Mouse (Mus musculus) heart, embryonic 12.5 days (tissue): ENCODE measurements at regions not wholly inside any gene's neighbourhood (a gene's known extent, or its start where the extent isn't known, plus 50 kb on each side); places are given as distances from the start of the nearest gene placed in this dataset.

ENCODE experiments used
- ATAC-seq: fragments of 200-750 bp; cut with Nextera tagmentation; 2 replicates; pipeline ENCODE4 v1.8.0; 2017; ENCODE audit warnings: moderate TSS enrichment, moderate library complexity; ENCODE audit not compliant: insufficient number of reproducible peaks, low FRiP score
- H3K27ac ChIP-seq: fragments of 300-500 bp; sonication (generic); 2 replicates; pipeline ENCODE4 v1.5.1; 2016; ENCODE audit warnings: mild to moderate bottlenecking, moderate library complexity; ENCODE audit not compliant: poor library complexity, severe bottlenecking
- H3K27me3 ChIP-seq: fragments of 300-500 bp; sonication (generic); replicated peaks from 2 replicates; pipeline ENCODE4 v1.6.1; 2016; ENCODE audit warnings: mild to moderate bottlenecking, moderate library complexity
- H3K36me3 ChIP-seq: fragments of 300-500 bp; sonication (generic); 2 replicates; pipeline ENCODE4 v1.6.1; 2016; ENCODE audit warnings: mild to moderate bottlenecking, moderate library complexity
- H3K4me1 ChIP-seq: fragments of 300-500 bp; sonication (generic); replicated peaks from 2 replicates; pipeline ENCODE4 v1.6.1; 2016; ENCODE audit warnings: mild to moderate bottlenecking
- H3K4me2 ChIP-seq: fragments of 300-500 bp; sonication (generic); 2 replicates; pipeline ENCODE4 v1.6.1; 2016; ENCODE audit warnings: mild to moderate bottlenecking, moderate library complexity
- H3K4me3 ChIP-seq: fragments of 300-500 bp; sonication (generic); 2 replicates; pipeline ENCODE4 v1.5.1; 2016; ENCODE audit warnings: mild to moderate bottlenecking
- H3K9ac ChIP-seq: fragments of 300-500 bp; sonication (generic); 2 replicates; pipeline ENCODE4 v1.6.1; 2016; ENCODE audit warnings: mild to moderate bottlenecking, moderate library complexity
- H3K9me3 ChIP-seq: fragments of 300-500 bp; sonication (generic); replicated peaks from 2 replicates; pipeline ENCODE4 v1.6.1; 2016; ENCODE audit warnings: mild to moderate bottlenecking, moderate library complexity
- whole genome bisulfite sequencing: fragments of 180-500 bp; shearing (Covaris S2); methylation state at CpG from one replicate; pipeline ENCODE4 v1.1.7; 2016; 5-methylcytosine and 5-hydroxymethylcytosine counted together

- ATAC-seq: no peak
- Histone ChIP-seq H3K4me2 (no peak overlapping the region), H3K9me3 (no peaks in the 10 kb centered on the region), H3K27ac (no peak overlapping the region), H3K4me3 (no peak overlapping the region), H3K27me3 (no peaks in the 10 kb centered on the region), H3K9ac (no peak overlapping the region), H3K4me1 (0 out of 2 replicates have a peak, but pooled peaks cover 3% of the 10 kb centered on the region), H3K36me3 (no peaks in the 10 kb centered on the region)
- WGBS: 63% methylated on average over 2 of the region's 2 CpGs
Measured at GRCm38 (mm10) chr15:60762071-60762470, 91.5 kb downstream of the Fam84b start.

DNA sequence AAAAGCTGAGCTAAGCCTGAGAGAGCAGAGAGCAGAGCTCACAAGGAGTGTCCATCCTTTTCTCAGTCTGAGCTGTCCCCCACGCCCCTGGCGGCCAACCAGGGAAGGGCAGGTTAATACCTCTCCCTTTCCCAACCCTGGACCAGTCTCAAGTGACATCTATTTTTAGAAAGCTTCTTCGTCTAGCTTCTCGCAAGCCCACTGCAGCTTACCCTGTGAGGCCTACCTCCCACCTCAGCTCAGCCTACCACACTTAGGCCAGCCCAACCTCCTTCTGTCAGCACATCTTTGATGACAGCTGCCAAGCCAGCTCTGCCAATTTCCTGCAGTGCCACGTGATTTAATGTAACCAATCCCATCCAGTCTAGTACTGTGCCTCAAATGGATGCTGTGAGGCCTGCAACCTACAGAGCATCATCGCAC is 93.6 kb downstream of the Fam84b start:
- no peak overlapping the region for H3K4me2 ChIP-seq
- H3K27ac ChIP-seq: no peak overlapping the region
- no peak overlapping the region for H3K4me3 ChIP-seq
- H3K9me3 ChIP-seq: no peaks in the 10 kb centered on the region
- no peaks in the 10 kb centered on the region for H3K27me3 ChIP-seq
- H3K36me3 ChIP-seq: no peaks in the 10 kb centered on the region
- H3K9ac ChIP-seq: no peak overlapping the region
- 17% methylated on average over 6 of the region's 6 CpGs for WGBS
- peak; percentile 81 for ATAC-seq
- H3K4me1 ChIP-seq: 0 out of 2 replicates have a peak, but pooled peaks cover 3% of the 10 kb centered on the region

- 84% methylated on average over 5 of the region's 5 CpGs for WGBS
- Histone ChIP-seq H3K4me2 (no peak overlapping the region), H3K27me3 (no peaks in the 10 kb centered on the region), H3K36me3 (no peaks in the 10 kb centered on the region), H3K9me3 (no peaks in the 10 kb centered on the region), H3K27ac (no peak overlapping the region), H3K9ac (no peak overlapping the region), H3K4me1 (no peaks in the 10 kb centered on the region), H3K4me3 (no peak overlapping the region)
- ATAC-seq: no peak
Measured at GRCm38 (mm10) chr15:60754246-60754645, 99.3 kb downstream of the Fam84b start.

DNA sequence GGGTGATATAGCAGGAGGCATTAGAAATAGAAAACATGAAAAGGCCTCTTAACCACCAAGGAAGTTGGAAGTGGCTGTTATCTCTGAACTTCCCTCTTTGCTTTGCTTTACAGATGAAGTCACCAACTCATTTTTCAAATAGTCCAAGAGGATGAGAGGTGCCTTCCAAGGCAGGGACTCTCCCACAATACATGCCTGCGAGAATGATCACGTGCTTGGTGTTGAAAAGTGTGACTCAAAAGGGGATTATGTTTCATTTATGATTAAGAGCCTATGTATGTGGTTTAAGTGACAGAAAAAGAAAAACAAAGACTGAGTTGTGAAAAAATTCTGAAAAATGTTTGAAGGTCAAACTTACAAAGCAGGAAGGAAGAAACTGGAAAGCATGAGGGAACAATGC is 114.0 kb downstream of the Fam84b start:
- Histone ChIP-seq H3K27ac (no peak overlapping the region), H3K9me3 (no peaks in the 10 kb centered on the region), H3K27me3 (no peaks in the 10 kb centered on the region), H3K36me3 (no peaks in the 10 kb centered on the region), H3K4me1 (no peaks in the 10 kb centered on the region), H3K9ac (no peak overlapping the region), H3K4me3 (no peak overlapping the region), H3K4me2 (no peak overlapping the region)
- ATAC-seq: no peak
- WGBS: 31% methylated on average over 2 of the region's 2 CpGs

DNA sequence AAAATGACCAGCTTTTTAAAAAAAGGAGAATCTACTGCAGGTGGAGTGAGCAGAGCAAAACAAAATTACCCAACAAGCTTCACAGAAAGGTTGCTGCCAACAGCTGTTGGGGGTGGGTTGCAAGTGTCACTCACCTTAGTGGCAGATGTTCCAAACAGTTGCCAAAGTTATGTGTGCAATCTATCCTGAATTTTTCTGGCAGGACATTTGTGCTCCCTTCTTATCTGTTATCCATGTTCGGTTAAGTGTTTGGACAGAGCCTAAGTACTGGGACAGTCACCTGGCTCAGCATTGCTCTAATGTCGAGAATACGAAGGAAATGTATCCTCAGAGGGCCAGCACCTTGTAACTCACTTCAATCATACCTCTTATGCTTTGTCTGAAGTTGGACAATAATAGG is 115.3 kb downstream of the Fam84b start:
- no peaks in the 10 kb centered on the region for H3K36me3 ChIP-seq
- H3K9ac ChIP-seq: no peak overlapping the region
- no peak overlapping the region for H3K4me2 ChIP-seq
- no peak for ATAC-seq
- no peaks in the 10 kb centered on the region for H3K4me1 ChIP-seq
- WGBS: 48% methylated on average over 3 of the region's 3 CpGs
- no peaks in the 10 kb centered on the region for H3K9me3 ChIP-seq
- H3K27ac ChIP-seq: no peak overlapping the region
- no peaks in the 10 kb centered on the region for H3K27me3 ChIP-seq
- no peak overlapping the region for H3K4me3 ChIP-seq

- Histone ChIP-seq H3K36me3 (no peaks in the 10 kb centered on the region), H3K4me3 (no peak overlapping the region), H3K27me3 (no peaks in the 10 kb centered on the region), H3K27ac (no peak overlapping the region), H3K9me3 (no peaks in the 10 kb centered on the region), H3K4me1 (no peaks in the 10 kb centered on the region), H3K4me2 (no peak overlapping the region), H3K9ac (no peak overlapping the region)
- ATAC-seq: no peak
Measured at GRCm38 (mm10) chr15:60732416-60732815, 121.2 kb downstream of the Fam84b start.

DNA sequence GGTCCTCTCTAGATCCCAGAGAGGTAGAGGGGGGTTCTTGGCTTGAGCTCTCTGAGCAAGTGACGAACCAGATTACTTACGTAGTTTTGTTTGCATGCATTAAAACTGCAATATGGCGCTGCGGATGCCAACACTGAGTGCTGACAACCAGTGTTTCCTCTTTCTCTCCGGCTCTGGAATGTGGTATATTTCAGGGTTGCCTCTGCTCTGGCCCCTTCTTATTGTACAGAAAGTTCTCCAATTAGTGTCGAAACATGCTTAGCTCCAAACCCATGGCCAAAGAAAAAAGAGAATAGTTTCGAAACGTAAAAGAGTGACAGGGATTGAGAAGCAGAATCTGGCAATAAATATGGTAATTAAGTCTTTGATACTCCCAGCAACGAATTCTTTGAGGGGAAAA is 124.8 kb downstream of the Fam84b start:
- H3K36me3 ChIP-seq: no peaks in the 10 kb centered on the region
- H3K27ac ChIP-seq: no peak overlapping the region
- ATAC-seq: no peak
- no peaks in the 10 kb centered on the region for H3K9me3 ChIP-seq
- 75% methylated on average over 9 of the region's 9 CpGs for WGBS
- no peaks in the 10 kb centered on the region for H3K27me3 ChIP-seq
- H3K4me1 ChIP-seq: no peaks in the 10 kb centered on the region
- H3K4me3 ChIP-seq: no peak overlapping the region
- H3K4me2 ChIP-seq: no peak overlapping the region
- no peak overlapping the region for H3K9ac ChIP-seq

- no peaks in the 10 kb centered on the region for H3K27me3 ChIP-seq
- 74% methylated on average over 4 of the region's 4 CpGs for WGBS
- H3K4me1 ChIP-seq: no peaks in the 10 kb centered on the region
- H3K36me3 ChIP-seq: no peaks in the 10 kb centered on the region
- no peak overlapping the region for H3K4me3 ChIP-seq
- no peaks in the 10 kb centered on the region for H3K9me3 ChIP-seq
- no peak overlapping the region for H3K27ac ChIP-seq
- H3K4me2 ChIP-seq: no peak overlapping the region
- no peak for ATAC-seq
- H3K9ac ChIP-seq: no peak overlapping the region
Measured at GRCm38 (mm10) chr15:60728337-60728736, 125.2 kb downstream of the Fam84b start.

DNA sequence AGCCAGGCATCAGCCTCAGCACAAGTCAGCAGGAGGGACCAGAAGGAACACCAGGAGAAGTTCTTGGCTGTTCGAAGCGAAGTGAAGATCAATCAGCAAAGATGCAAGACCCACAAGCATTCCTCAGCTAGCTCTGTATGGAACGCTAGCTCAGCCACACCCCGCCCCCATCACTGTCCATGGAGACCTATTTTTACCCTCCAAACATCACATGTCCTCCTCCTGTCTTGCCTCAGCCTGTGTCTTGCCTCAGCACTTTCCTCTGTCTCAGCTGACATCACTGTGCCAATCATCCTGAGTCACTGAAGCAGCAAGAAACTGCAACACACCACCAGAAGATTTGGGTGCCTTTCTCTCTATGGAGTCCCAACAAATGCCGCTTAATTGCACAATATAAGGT is 134.2 kb downstream of the Fam84b start:
- H3K4me2 ChIP-seq: peak overlapping the region; percentile 17; the same call in 1 of the 2 replicates
- H3K9ac ChIP-seq: no peak overlapping the region
- no peak overlapping the region for H3K27ac ChIP-seq
- H3K4me3 ChIP-seq: no peak overlapping the region
- 48% methylated on average over 5 of the region's 5 CpGs for WGBS
- no peaks in the 10 kb centered on the region for H3K36me3 ChIP-seq
- H3K27me3 ChIP-seq: no peaks in the 10 kb centered on the region
- peaks cover 8% of the 10 kb centered on the region; the same call in 1 of the 2 replicates for H3K4me1 ChIP-seq
- no peaks in the 10 kb centered on the region for H3K9me3 ChIP-seq
- no peak for ATAC-seq

- no peak overlapping the region for H3K4me3 ChIP-seq
- no peak overlapping the region for H3K4me2 ChIP-seq
- no peaks in the 10 kb centered on the region for H3K27me3 ChIP-seq
- no peaks in the 10 kb centered on the region for H3K36me3 ChIP-seq
- no peak for ATAC-seq
- no peak overlapping the region for H3K27ac ChIP-seq
- no peak overlapping the region for H3K9ac ChIP-seq
- H3K9me3 ChIP-seq: no peaks in the 10 kb centered on the region
- peaks cover 2% of the 10 kb centered on the region; the same call in 1 of the 2 replicates for H3K4me1 ChIP-seq
Measured at GRCm38 (mm10) chr15:60708678-60709077, 144.9 kb downstream of the Fam84b start.

DNA sequence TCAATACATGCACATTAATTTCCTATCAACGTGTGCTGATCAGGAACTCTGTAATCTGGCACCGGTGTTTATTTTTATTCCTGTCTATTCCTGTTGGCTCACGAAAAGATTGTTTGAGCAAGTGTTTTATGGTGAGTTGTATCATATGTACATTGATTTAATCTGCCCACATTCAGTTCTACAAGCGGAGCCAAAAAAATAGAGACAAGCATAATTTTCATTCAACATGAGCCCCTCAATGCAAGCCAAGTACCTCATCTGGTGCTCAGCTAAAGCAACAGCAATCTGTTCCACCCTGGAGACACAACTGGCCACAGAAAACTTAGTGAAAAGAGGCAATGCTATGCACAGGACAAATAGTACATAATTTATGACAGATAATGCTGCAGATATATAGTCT is 147.6 kb downstream of the Fam84b start:
- Histone ChIP-seq H3K4me2 (no peak overlapping the region), H3K9me3 (no peaks in the 10 kb centered on the region), H3K4me1 (peaks cover 7% of the 10 kb centered on the region; the same call in 1 of the 2 replicates), H3K9ac (no peak overlapping the region), H3K36me3 (no peaks in the 10 kb centered on the region), H3K27ac (no peak overlapping the region), H3K27me3 (no peaks in the 10 kb centered on the region), H3K4me3 (no peak overlapping the region)
- ATAC-seq: no peak
- WGBS: 73% methylated on average over 4 of the region's 4 CpGs

- no peak overlapping the region for H3K4me3 ChIP-seq
- H3K4me1 ChIP-seq: 0 out of 2 replicates have a peak, but pooled peaks cover 5% of the 10 kb centered on the region
- H3K27me3 ChIP-seq: no peaks in the 10 kb centered on the region
- H3K4me2 ChIP-seq: no peak overlapping the region
- H3K36me3 ChIP-seq: no peaks in the 10 kb centered on the region
- H3K27ac ChIP-seq: no peak overlapping the region
- H3K9ac ChIP-seq: no peak overlapping the region
- no peak for ATAC-seq
- no peaks in the 10 kb centered on the region for H3K9me3 ChIP-seq
Measured at GRCm38 (mm10) chr15:60701273-60701672, 152.3 kb downstream of the Fam84b start.
